12 mouse cellular contexts compared by ENCODE assay signal in genomic region chr11:79839973-79840372, GRCm38 (mm10).
"Had no signal": no experiment of that assay in that cellular context is flagged by ENCODE, and none has a peak within 500 bp of the region (broad histone marks: within the 10 kb centered on the region; RNA-seq: fewer than 3 reads in every experiment).

No protein-coding gene starts in this region.

- H3K9me3 ChIP-seq: limb, embryonic 12.5 days; midbrain, embryonic 12.5 days had no signal

- DNase-seq: kidney, adult 18-20 months; kidney, postnatal 10 days; kidney, postnatal 4 days; right cerebral cortex, postnatal 14 days; thymus, postnatal 36 days had no signal

- H3K27me3 ChIP-seq: limb, embryonic 12.5 days had no signal

- H3K4me3 ChIP-seq: layer of hippocampus, adult 2 months; limb, embryonic 12.5 days; megakaryocyte, embryonic 14.5 days; midbrain, embryonic 12.5 days had no signal

- H3K27ac ChIP-seq: hindbrain, embryonic 14.5 days; layer of hippocampus, adult 2 months; limb, embryonic 12.5 days; liver, embryonic 14.5 days; macrophage; midbrain, embryonic 12.5 days had no signal

- H3K4me2 ChIP-seq: hindbrain, embryonic 14.5 days; limb, embryonic 12.5 days; midbrain, embryonic 12.5 days had no signal

- H3K9ac ChIP-seq: hindbrain, embryonic 14.5 days; limb, embryonic 12.5 days; liver, embryonic 14.5 days; midbrain, embryonic 12.5 days had no signal

- H3K36me3 ChIP-seq: limb, embryonic 12.5 days; midbrain, embryonic 12.5 days had no signal
